Mouse (Mus musculus): Measurements from ENCODE around the gene Eif1ad. TPM values are rescaled to one million over a fixed set of nuclear protein-coding genes. Genes with fewer than 3 reads are reported as not detected.
A peak's percentile ranks its signal among the peaks of the same experiment; 100 is the strongest.
"Not testable (repeated sequence)": the region's sequence is repeated elsewhere in the genome, so short reads cannot be mapped to it uniquely, and the experiment has no call there.

Eif1ad gene
- polyA plus RNA-seq, 1 experiment: 26.0 TPM

GRCm38 (mm10) chr19:5394168-5394567 lies 27.6 kb downstream of the Eif1ad start:
- Histone ChIP-seq H3K27ac (replicated peaks; ENCODE audit: low read depth, low read length) (no peak overlapping the region), H3K4me1 (ENCODE audit: control insufficient read depth, insufficient read depth, insufficient read length, low read length) (peaks cover 8% of the 10 kb centered on the region; the same call in 1 of the 2 replicates), H3K4me3 (ENCODE audit: insufficient read depth, low read depth, low read length) (no peak overlapping the region)

DNA sequence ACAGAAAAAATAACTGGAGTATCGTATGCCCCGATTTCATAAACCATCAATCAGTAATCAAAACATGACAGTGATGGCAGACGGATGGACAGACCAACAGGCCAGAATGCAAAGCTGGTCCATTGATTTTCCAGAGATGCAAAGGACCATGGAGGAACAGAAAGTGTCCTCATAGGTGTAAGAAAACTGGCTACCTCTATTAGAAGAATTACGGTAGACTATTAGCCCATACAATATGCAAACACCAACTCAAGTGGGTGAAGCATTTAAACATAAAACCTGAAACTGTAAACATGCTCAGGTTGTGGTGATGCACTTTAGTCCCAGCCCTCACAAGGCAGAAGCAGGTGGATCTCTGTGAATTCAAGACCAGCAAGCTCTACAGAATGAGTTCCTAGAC lies 28.8 kb downstream of the Eif1ad start:
- 0 out of 2 replicates have a peak, but pooled peaks cover 2% of the 10 kb centered on the region for H3K4me1 ChIP-seq (ENCODE audit: control insufficient read depth, insufficient read depth, insufficient read length, low read length)
- H3K27ac ChIP-seq (replicated peaks; ENCODE audit: low read depth, low read length): no peak overlapping the region
- no peak overlapping the region for H3K4me3 ChIP-seq (ENCODE audit: insufficient read depth, low read depth, low read length)

- not testable (repeated sequence) for H3K4me3 ChIP-seq (ENCODE audit: insufficient read depth, low read depth, low read length); H3K4me1 ChIP-seq (ENCODE audit: control insufficient read depth, insufficient read depth, insufficient read length, low read length); H3K27ac ChIP-seq (replicated peaks; ENCODE audit: low read depth, low read length)
Observed at GRCm38 (mm10) chr19:5401073-5401472, 34.5 kb downstream of the Eif1ad start.

DNA sequence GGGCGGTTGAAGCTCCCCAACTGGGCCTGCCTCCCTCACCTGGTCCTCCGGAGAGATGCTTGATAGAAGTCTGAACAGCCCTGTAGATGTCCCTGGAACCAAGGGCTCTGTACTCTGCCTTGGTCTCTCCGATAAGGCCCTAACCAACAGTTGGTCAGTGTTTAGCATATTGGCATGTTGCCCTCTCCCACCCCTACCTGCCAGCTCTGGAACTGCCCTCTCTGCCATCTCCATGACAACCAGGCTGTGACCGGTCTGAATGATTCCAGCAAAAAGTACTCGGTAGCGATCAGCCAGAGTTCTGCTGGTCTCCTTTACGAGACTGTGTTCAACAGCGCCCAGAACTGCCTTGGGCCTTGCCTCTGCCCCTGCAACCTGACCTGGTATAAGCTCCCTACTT lies 35.8 kb downstream of the Eif1ad start, which contains the start of gene Tsga10ip:
Gene Tsga10ip, minus strand, starts transcription at position 234 of the 400 bp plus-strand sequence.
- no peak within 1 kb of the TSS for H3K27ac ChIP-seq (replicated peaks; ENCODE audit: low read depth, low read length)
- peaks cover 3% of the 10 kb centered on the region; the same call in 1 of the 2 replicates for H3K4me1 ChIP-seq (ENCODE audit: control insufficient read depth, insufficient read depth, insufficient read length, low read length)
- no peak within 1 kb of the TSS for H3K4me3 ChIP-seq (ENCODE audit: insufficient read depth, low read depth, low read length)

DNA sequence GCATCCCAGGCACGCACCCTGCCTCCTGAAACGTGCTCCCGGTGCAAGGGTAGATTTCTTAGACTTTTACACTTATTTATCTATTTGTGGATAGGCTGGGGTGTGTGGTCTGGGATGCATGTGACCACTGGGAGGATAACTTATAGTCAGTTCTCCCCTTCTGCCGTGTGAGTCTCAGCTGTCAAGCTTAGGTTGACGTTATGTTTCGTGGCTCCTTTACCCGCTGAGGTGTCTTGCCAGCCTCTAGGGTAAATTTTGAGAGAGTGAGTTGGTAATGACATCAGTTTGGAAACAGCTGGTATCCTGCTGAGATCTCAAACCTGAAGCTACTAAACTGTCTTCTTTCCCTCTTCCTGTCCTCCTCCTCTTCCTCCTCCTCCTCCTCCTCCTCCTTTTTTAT lies 39.4 kb downstream of the Eif1ad start:
- H3K27ac ChIP-seq (replicated peaks; ENCODE audit: low read depth, low read length): peak overlapping the region; percentile 68

GRCm38 (mm10) chr19:5406531-5407126 lies 40.1 kb downstream of the Eif1ad start:
- H3K27ac ChIP-seq (replicated peaks; ENCODE audit: low read depth, low read length): peak overlapping the region; percentile 100
- peaks cover 17% of the 10 kb centered on the region for H3K4me1 ChIP-seq (ENCODE audit: control insufficient read depth, insufficient read depth, insufficient read length, low read length)
- peak overlapping the region; percentile 92 for H3K4me3 ChIP-seq (ENCODE audit: insufficient read depth, low read depth, low read length)

More for the DNA sequence above, 39.4 kb downstream of the Eif1ad start:
- Histone ChIP-seq H3K4me3 (ENCODE audit: insufficient read depth, low read depth, low read length) (peak overlapping the region; percentile 58), H3K4me1 (ENCODE audit: control insufficient read depth, insufficient read depth, insufficient read length, low read length) (peaks cover 17% of the 10 kb centered on the region)

- Histone ChIP-seq H3K4me1 (ENCODE audit: control insufficient read depth, insufficient read depth, insufficient read length, low read length) (peaks cover 17% of the 10 kb centered on the region), H3K4me3 (ENCODE audit: insufficient read depth, low read depth, low read length) (peak overlapping the region; percentile 92), H3K27ac (replicated peaks; ENCODE audit: low read depth, low read length) (peak overlapping the region; percentile 100)
Observed at GRCm38 (mm10) chr19:5407133-5407532, 40.6 kb downstream of the Eif1ad start.

GRCm38 (mm10) chr19:5408057-5409001 lies 41.8 kb downstream of the Eif1ad start:
- H3K4me3 ChIP-seq (ENCODE audit: insufficient read depth, low read depth, low read length): peak overlapping the region; percentile 92
- H3K4me1 ChIP-seq (ENCODE audit: control insufficient read depth, insufficient read depth, insufficient read length, low read length): peaks cover 17% of the 10 kb centered on the region
- peak overlapping the region; percentile 100 for H3K27ac ChIP-seq (replicated peaks; ENCODE audit: low read depth, low read length)

GRCm38 (mm10) chr19:5409068-5409467 lies 42.5 kb downstream of the Eif1ad start:
- Histone ChIP-seq H3K27ac (replicated peaks; ENCODE audit: low read depth, low read length) (peak overlapping the region; percentile 88), H3K4me1 (ENCODE audit: control insufficient read depth, insufficient read depth, insufficient read length, low read length) (peaks cover 17% of the 10 kb centered on the region), H3K4me3 (ENCODE audit: insufficient read depth, low read depth, low read length) (no peak overlapping the region)

GRCm38 (mm10) chr19:5410641-5411040 lies 44.1 kb downstream of the Eif1ad start:
- peaks cover 17% of the 10 kb centered on the region for H3K4me1 ChIP-seq (ENCODE audit: control insufficient read depth, insufficient read depth, insufficient read length, low read length)
- H3K27ac ChIP-seq (replicated peaks; ENCODE audit: low read depth, low read length): no peak overlapping the region
- no peak overlapping the region for H3K4me3 ChIP-seq (ENCODE audit: insufficient read depth, low read depth, low read length)

DNA sequence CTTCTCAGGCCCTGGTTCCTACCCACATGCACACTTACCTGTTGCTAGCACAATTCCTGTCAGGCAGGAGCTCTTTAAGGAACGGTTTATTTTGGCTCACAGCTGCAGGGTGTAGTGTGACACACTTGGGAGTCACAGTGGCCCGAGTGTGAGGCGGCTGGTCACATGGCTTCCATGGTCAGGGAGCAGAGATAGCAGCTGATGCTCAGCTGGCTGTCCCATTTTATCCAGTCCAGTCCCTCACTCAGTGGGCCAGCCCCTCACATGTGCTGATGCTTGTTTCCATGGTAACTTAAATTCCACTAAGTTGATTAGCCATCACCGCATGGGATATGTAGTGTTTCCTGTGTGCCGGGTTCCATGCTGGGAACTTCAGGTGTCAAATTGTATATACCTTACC lies 45.4 kb downstream of the Eif1ad start:
- Histone ChIP-seq H3K4me3 (ENCODE audit: insufficient read depth, low read depth, low read length) (no peak overlapping the region), H3K4me1 (ENCODE audit: control insufficient read depth, insufficient read depth, insufficient read length, low read length) (peaks cover 15% of the 10 kb centered on the region), H3K27ac (replicated peaks; ENCODE audit: low read depth, low read length) (no peak overlapping the region)

DNA sequence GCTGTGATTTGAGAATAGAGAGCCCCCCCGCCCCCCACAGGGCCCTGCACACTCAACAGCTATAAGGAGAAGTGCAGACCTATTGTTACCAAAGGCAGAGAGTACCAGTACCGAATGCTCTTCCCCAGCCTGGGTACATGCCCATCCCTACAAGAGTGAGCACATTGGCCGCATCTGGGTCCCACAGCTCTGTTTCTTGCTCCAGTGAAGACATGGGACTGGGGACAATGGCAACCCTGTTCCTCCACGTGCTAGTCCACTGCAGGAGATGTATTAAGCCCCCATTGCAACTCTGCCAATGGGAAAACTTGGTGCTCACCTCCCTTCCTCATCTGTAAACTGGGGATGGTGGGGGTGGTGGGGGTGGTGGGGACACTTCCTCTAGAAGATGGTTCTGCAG lies 47.3 kb downstream of the Eif1ad start:
- no peak overlapping the region for H3K4me3 ChIP-seq (ENCODE audit: insufficient read depth, low read depth, low read length)
- H3K4me1 ChIP-seq (ENCODE audit: control insufficient read depth, insufficient read depth, insufficient read length, low read length): peaks cover 5% of the 10 kb centered on the region
- no peak overlapping the region for H3K27ac ChIP-seq (replicated peaks; ENCODE audit: low read depth, low read length)

DNA sequence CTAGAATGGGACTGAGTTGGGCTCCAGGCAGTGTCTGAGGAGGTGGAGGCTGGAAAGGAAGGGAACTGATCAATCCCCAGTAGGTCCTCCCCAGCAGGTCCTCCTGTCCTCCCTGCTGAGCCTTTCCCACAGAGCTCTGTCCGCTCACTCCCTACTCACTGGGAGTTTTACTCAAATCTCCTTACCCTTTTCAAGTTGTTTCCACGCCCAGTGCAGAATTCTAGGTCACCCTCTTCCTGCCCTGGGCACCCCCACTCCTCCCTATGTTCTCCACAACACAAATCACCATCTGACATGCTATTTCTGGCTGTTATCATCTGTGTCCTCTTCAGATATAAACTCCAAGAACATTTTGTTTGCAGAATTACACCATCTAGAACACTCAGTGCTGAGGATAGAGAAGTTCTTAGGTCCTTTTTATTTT lies 48.0 kb downstream of the Eif1ad start:
- Histone ChIP-seq H3K4me3 (ENCODE audit: insufficient read depth, low read depth, low read length) (no peak overlapping the region), H3K27ac (replicated peaks; ENCODE audit: low read depth, low read length) (no peak overlapping the region), H3K4me1 (ENCODE audit: control insufficient read depth, insufficient read depth, insufficient read length, low read length) (no peaks in the 10 kb centered on the region)

- H3K4me3 ChIP-seq (ENCODE audit: insufficient read depth, low read depth, low read length): no peak overlapping the region
- H3K27ac ChIP-seq (replicated peaks; ENCODE audit: low read depth, low read length): no peak overlapping the region
- H3K4me1 ChIP-seq (ENCODE audit: control insufficient read depth, insufficient read depth, insufficient read length, low read length): peaks cover 6% of the 10 kb centered on the region; the same call in 1 of the 2 replicates
Observed at GRCm38 (mm10) chr19:5418750-5419466, 52.4 kb downstream of the Eif1ad start.

DNA sequence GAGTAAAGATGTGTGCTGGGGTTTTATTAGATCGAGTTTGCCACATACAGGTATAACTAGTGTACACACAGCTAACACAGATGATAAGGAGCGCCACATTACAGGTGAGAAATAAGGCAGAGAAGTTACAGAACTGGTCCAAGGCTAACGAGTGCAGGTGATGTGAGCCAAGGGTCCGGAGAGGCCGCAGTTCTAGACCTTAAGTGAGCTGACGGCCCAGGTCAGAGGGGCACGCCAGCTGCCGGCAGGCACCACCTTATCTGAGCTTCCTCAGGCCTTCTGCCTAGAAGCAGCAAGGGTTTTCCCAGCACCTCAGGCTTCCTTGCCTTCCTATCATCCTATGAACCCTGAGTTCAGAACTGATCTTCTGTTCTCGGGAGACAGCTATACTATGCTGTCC lies 53.1 kb downstream of the Eif1ad start:
- H3K27ac ChIP-seq (replicated peaks; ENCODE audit: low read depth, low read length): no peak overlapping the region
- H3K4me3 ChIP-seq (ENCODE audit: insufficient read depth, low read depth, low read length): no peak overlapping the region

More for the DNA sequence above, 53.1 kb downstream of the Eif1ad start:
- peaks cover 7% of the 10 kb centered on the region; the same call in 1 of the 2 replicates for H3K4me1 ChIP-seq (ENCODE audit: control insufficient read depth, insufficient read depth, insufficient read length, low read length)

Data from brown adipose tissue, adult 24 weeks (tissue).